Mouse (Mus musculus) embryonic fibroblast, embryonic 13.5 days (primary cell): Measurements from ENCODE around the gene Mbd3.

Experiments used
- CTCF ChIP-seq: IDR thresholded peaks from 2 replicates; pipeline ENCODE4 v1.5.1; 2011; ENCODE audit warnings: mild to moderate bottlenecking, control low read depth, low read length, moderate library complexity, borderline replicate concordance; ENCODE audit not compliant: insufficient read depth
- POLR2A ChIP-seq: IDR thresholded peaks from 2 replicates; pipeline ENCODE4 v1.6.1; 2011; ENCODE audit warnings: low read depth, mild to moderate bottlenecking, control low read depth, low read length, moderate library complexity

DNA sequence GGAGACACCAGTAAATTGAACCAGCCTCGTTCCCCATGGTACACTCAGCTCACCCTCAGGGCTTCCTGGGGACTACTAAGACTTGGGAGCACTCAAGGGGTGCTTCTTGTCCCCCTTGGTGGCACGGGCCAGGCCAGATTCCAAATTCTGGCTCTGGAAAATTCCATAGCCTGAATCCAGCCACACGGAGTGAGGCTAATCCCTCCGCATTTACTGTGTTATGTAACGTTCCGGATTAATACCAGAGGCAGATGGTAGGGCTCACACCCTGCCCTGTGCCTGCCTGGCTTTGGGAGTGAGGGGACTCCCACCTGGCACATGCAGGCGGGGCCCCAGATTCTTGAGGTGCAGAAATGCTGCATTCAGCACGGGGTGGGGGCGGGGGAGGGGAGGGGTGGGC, 43.9 kb downstream of the Mbd3 start:
- TF ChIP-seq CTCF = no peak
- no peak for TF ChIP-seq POLR2A
